12 mouse cellular contexts compared by ENCODE assay signal in the genomic region with DNA sequence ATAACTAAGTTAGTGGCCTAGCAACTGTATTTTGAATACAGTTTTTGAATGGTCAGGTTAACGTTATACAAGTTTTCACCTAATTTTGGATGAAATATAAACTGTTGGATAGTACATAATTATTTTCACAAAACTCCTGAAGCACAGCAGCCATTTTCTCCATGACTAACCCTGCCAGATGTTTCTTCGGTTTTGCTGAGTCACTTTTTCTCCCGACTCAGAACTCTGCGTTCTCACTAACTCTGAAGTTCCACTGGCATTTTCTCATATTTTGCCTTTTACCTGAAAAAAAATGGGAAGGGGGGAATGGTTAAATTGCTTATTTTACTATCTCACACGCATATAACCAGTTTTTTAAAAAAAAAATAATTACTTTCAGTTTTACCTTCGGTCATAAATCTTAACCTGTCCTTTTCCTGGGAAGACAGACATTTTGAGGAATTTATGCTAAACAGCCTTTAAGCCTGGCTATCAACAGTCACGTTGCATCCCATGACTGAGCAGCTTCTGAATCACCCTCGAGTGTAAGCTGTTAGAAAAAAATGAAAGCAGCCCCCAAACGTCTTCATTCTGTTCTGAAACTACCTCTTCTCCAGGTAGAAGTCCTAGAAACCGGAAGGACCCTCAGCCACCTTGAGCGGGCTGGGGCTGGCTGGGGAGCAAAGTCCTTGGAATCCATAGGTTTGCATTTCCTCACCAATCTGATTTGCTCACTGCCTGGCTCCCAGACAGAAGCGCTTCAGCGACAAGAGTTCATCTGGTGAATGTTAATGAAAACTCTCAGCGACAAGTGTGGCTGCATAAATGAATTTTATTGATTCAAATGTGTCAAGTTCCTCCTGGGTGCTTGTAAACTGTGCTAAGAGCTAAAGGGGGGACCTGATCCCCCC. TPM values are rescaled to one million over a fixed set of nuclear protein-coding genes. Genes with fewer than 3 reads are reported as not detected.
DNase-seq lines count a peak whose midpoint lies in the region; ATAC-seq and TF ChIP-seq lines count a peak whose summit lies in the region.
"Had no signal": no experiment of that assay in that cellular context is flagged by ENCODE, and none has a peak within 500 bp of the region (broad histone marks: within the 10 kb centered on the region; RNA-seq: fewer than 3 reads in every experiment).

No protein-coding gene starts in this region.

- H3K4me1 ChIP-seq in kidney, postnatal 0 days (replicated peaks; ENCODE audit: insufficient read depth, low read length): peaks cover 11% of the 10 kb centered on the region
- peaks cover 17% of the 10 kb centered on the region for H3K4me1 ChIP-seq in G1E (ENCODE audit: insufficient read depth, low read depth, low read length)
- peaks cover 9% of the 10 kb centered on the region for H3K4me1 ChIP-seq in brown adipose tissue, adult 24 weeks (ENCODE audit: control insufficient read depth, insufficient read depth, insufficient read length, low read length)
- peaks cover 29% of the 10 kb centered on the region for H3K4me1 ChIP-seq in midbrain, embryonic 15.5 days

- H3K4me3 ChIP-seq in kidney, postnatal 0 days (replicated peaks; ENCODE audit: low read depth, low read length): no peak overlapping the region
- peak overlapping the region; percentile 33; the same call in 1 of the 2 replicates for H3K4me3 ChIP-seq in G1E (ENCODE audit: low read depth, low read length)
- H3K4me3 ChIP-seq in brown adipose tissue, adult 24 weeks (ENCODE audit: insufficient read depth, low read depth, low read length): 0 out of 2 replicates have a peak overlapping the region, but pooled peaks have one; percentile 5
- no peak overlapping the region for H3K4me3 ChIP-seq in midbrain, embryonic 15.5 days
- H3K4me3 ChIP-seq: embryonic facial prominence, embryonic 12.5 days had no signal

- H3K4me2 ChIP-seq in kidney, postnatal 0 days (ENCODE audit: low read length): 0 out of 2 replicates have a peak overlapping the region, but pooled peaks have one; percentile 2
- peak overlapping the region; percentile 31 for H3K4me2 ChIP-seq in midbrain, embryonic 15.5 days
- H3K4me2 ChIP-seq: embryonic facial prominence, embryonic 12.5 days had no signal

- DNase-seq in kidney, postnatal 0 days (ENCODE audit: low spot score): no peak
- no peak for DNase-seq in kidney, postnatal 4 days
- DNase-seq in G1E (ENCODE audit: low spot score): no peak
- no peak for DNase-seq in cerebellum, postnatal 10 days
- no peak for DNase-seq in layer of hippocampus, adult 9-10 months (ENCODE audit: low spot score)
- DNase-seq: adrenal gland, postnatal 10 days had no signal

- TF ChIP-seq CTCF in kidney, postnatal 0 days (IDR thresholded peaks at IDR 0.05; ENCODE audit: low read depth): no peak
- no peak for TF ChIP-seq CTCF in G1E (IDR thresholded peaks at IDR 0.05; ENCODE audit: low read depth, low read length)

- no peaks in the 10 kb centered on the region for H3K36me3 ChIP-seq in kidney, postnatal 0 days (ENCODE audit: insufficient read depth, low read length)
- no peaks in the 10 kb centered on the region for H3K36me3 ChIP-seq in G1E (replicated peaks)
- H3K36me3 ChIP-seq in midbrain, embryonic 15.5 days (replicated peaks): no peaks in the 10 kb centered on the region
- H3K36me3 ChIP-seq: embryonic facial prominence, embryonic 12.5 days had no signal

- 47% methylated on average over 14 of the region's 14 CpGs for WGBS in kidney, postnatal 0 days
- 42% methylated on average over 14 of the region's 14 CpGs for WGBS in midbrain, embryonic 15.5 days

- no peak overlapping the region for H3K27ac ChIP-seq in kidney, postnatal 0 days
- H3K27ac ChIP-seq in brown adipose tissue, adult 24 weeks (replicated peaks; ENCODE audit: low read depth, low read length): peak overlapping the region; percentile 71
- H3K27ac ChIP-seq in midbrain, embryonic 15.5 days: peak overlapping the region; percentile 1; the same call in 1 of the 2 replicates
- H3K27ac ChIP-seq: embryonic facial prominence, embryonic 12.5 days had no signal

- H3K9ac ChIP-seq in kidney, postnatal 0 days (ENCODE audit: low read depth, low read length): no peak overlapping the region
- H3K9ac ChIP-seq in midbrain, embryonic 15.5 days: no peak overlapping the region
- H3K9ac ChIP-seq: embryonic facial prominence, embryonic 12.5 days had no signal

- H3K27me3 ChIP-seq in kidney, postnatal 0 days (ENCODE audit: insufficient read depth, low read length): no peaks in the 10 kb centered on the region
- peaks cover 35% of the 10 kb centered on the region for H3K27me3 ChIP-seq in G1E (ENCODE audit: insufficient read depth, low read length)
- peaks cover 3% of the 10 kb centered on the region; the same call in 1 of the 2 replicates for H3K27me3 ChIP-seq in midbrain, embryonic 15.5 days (replicated peaks)

- H3K9me3 ChIP-seq in kidney, postnatal 0 days (replicated peaks; ENCODE audit: low read length): no peaks in the 10 kb centered on the region
- H3K9me3 ChIP-seq in G1E (replicated peaks): peaks cover 9% of the 10 kb centered on the region
- H3K9me3 ChIP-seq in midbrain, embryonic 15.5 days: no peaks in the 10 kb centered on the region
- H3K9me3 ChIP-seq: embryonic facial prominence, embryonic 12.5 days had no signal

- ATAC-seq in kidney, postnatal 0 days (replicated peaks; ENCODE audit: low FRiP score, low read depth): no peak
- no peak for ATAC-seq in G1E (ENCODE audit: extremely low read depth, insufficient number of reproducible peaks, low FRiP score, poor library complexity, severe bottlenecking)
- ATAC-seq in midbrain, embryonic 15.5 days (replicated peaks): no peak

RNA-seq across cellular contexts. Expression of a gene that starts 2.3 kb away (rescaled TPM):
- polyA plus RNA-seq in kidney, postnatal 0 days (2015; fragmentation: Nextera tagmentation; extraction: Ambion mirVana): 22.8 and 24.2 TPM in 2 replicates
- total RNA-seq in G1E (2014; fragmentation: Nextera tagmentation) (not detected in 2 replicates), G1E (2017) (not detected in 2 replicates)
- polyA plus RNA-seq in G1E (2012): not detected in 2 replicates
- polyA plus RNA-seq in brown adipose tissue, adult 24 weeks (2012; ENCODE audit: insufficient read depth, insufficient read length, missing spikeins): 32.7 and 54.0 TPM in 2 replicates
- polyA plus RNA-seq in midbrain, embryonic 15.5 days (2015; fragmentation: Nextera tagmentation; extraction: Ambion mirVana): 7.3 and 9.1 TPM in 2 replicates

RNA-seq across cellular contexts. Expression of a gene that starts 50.5 kb away (rescaled TPM):
- not detected in 2 replicates for polyA plus RNA-seq in kidney, postnatal 0 days (2015; fragmentation: Nextera tagmentation; extraction: Ambion mirVana)
- total RNA-seq in G1E (2014; fragmentation: Nextera tagmentation) (not detected in 2 replicates), G1E (2017) (0.12 and 0.16 TPM in 2 replicates)
- polyA plus RNA-seq in G1E (2012): not detected in 2 replicates
- not detected in 2 replicates for polyA plus RNA-seq in brown adipose tissue, adult 24 weeks (2012; ENCODE audit: insufficient read depth, insufficient read length, missing spikeins)
- not detected in 2 replicates for polyA plus RNA-seq in midbrain, embryonic 15.5 days (2015; fragmentation: Nextera tagmentation; extraction: Ambion mirVana)
- total RNA-seq: adrenal gland, postnatal 10 days; hematopoietic stem cell, adult 5-6 weeks; left cerebral cortex, postnatal 25 days had no signal
- polyA plus RNA-seq: embryonic facial prominence, embryonic 12.5 days; testis, adult 2 months had no signal

Comparison
In these comparisons a context has a peak if more than half of its experiments do, and no peak if none do; other contexts are left out.
1. H3K4me3 ChIP-seq: peak in G1E (single experiment) and brown adipose tissue, adult 24 weeks (single experiment); none in kidney, postnatal 0 days (single experiment) and midbrain, embryonic 15.5 days (single experiment).